In the genomic region with DNA sequence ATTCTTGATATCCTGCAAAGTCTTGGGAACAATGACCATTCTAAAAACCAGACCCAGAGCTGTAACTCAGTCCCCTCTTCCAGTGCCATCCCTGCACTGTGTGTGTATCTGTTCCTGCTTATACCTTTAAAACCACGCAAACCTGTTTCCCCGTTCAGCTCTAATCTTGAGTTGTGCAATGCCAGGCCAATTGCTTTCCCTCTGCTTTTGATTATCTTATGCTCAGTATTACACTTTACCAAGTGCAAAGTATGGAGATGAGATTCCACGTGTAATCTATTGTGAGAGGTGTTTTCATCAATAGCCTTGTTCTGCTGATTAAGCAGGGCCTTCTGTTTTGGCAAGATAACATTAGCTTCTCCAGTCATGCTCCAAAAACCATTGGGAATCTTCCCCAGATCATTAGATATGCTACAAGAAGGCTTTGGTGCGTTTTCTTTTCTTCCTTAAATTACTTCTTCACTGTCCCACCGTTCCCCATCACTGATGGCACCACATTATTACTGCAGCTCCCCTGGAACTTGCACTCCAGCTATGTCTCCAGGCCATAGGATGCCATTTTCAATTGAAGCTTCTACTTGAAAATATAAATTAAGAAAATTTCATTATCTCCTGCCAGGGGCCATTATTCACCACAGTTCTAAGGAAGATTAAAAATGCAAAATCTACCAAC, we compare ENCODE assay signal across 22 mouse cellular contexts.
DNase-seq lines count a peak whose midpoint lies in the region; ATAC-seq and TF ChIP-seq lines count a peak whose summit lies in the region.
"Had no signal": no experiment of that assay in that cellular context is flagged by ENCODE, and none has a peak within 500 bp of the region (broad histone marks: within the 10 kb centered on the region; RNA-seq: fewer than 3 reads in every experiment).

No protein-coding gene starts in this region.

- DNase-seq in forebrain, embryonic 14.5 days (ENCODE audit: low spot score) = no peak
- DNase-seq in midbrain, embryonic 11.5 days (ENCODE audit: low spot score, missing footprints) = no peak
- DNase-seq in layer of hippocampus, adult 9-10 months (ENCODE audit: low spot score) = no peak
- DNase-seq in embryo, embryonic 10.5 days (ENCODE audit: low spot score) = no peak
- DNase-seq: adrenal gland, postnatal 10 days; cerebellum, adult 8-10 months; cerebellum, postnatal 36 days; gastrocnemius, postnatal 25 days; heart, adult 2 months; kidney, postnatal 25 days; layer of hippocampus, postnatal 36 days; lung, adult 18-20 months; lung, postnatal 10 days; thymus, adult 18-20 months; thymus, postnatal 36 days had no signal

- H3K27me3 ChIP-seq in forebrain, embryonic 15.5 days = no peaks in the 10 kb centered on the region
- H3K27me3 ChIP-seq in forebrain, embryonic 14.5 days (replicated peaks; ENCODE audit: control insufficient read depth, insufficient read depth, low read length) = no peaks in the 10 kb centered on the region
- H3K27me3 ChIP-seq in midbrain, embryonic 13.5 days = no peaks in the 10 kb centered on the region
- H3K27me3 ChIP-seq in midbrain, embryonic 11.5 days (ENCODE audit: control insufficient read depth, insufficient read depth, low read length) = no peaks in the 10 kb centered on the region
- H3K27me3 ChIP-seq in intestine, postnatal 0 days (replicated peaks; ENCODE audit: control insufficient read depth, insufficient read depth, low read length) = no peaks in the 10 kb centered on the region
- H3K27me3 ChIP-seq in midbrain, embryonic 16.5 days (ENCODE audit: control insufficient read depth, insufficient read depth, low read depth, low read length) = no peaks in the 10 kb centered on the region
- H3K27me3 ChIP-seq: limb, embryonic 13.5 days had no signal

- no peak overlapping the region for H3K9ac ChIP-seq in forebrain, embryonic 15.5 days (replicated peaks)
- no peak overlapping the region for H3K9ac ChIP-seq in forebrain, embryonic 14.5 days (ENCODE audit: low read length)
- no peak overlapping the region for H3K9ac ChIP-seq in midbrain, embryonic 13.5 days (replicated peaks)
- H3K9ac ChIP-seq in midbrain, embryonic 11.5 days (ENCODE audit: low read length) = no peak overlapping the region
- H3K9ac ChIP-seq in intestine, postnatal 0 days (ENCODE audit: low read depth, low read length) = no peak overlapping the region
- no peak overlapping the region for H3K9ac ChIP-seq in midbrain, embryonic 16.5 days (ENCODE audit: low read depth, low read length)
- H3K9ac ChIP-seq: limb, embryonic 13.5 days had no signal

- no peak for ATAC-seq in forebrain, embryonic 15.5 days (replicated peaks)
- ATAC-seq in forebrain, embryonic 14.5 days = no peak
- ATAC-seq in midbrain, embryonic 13.5 days = peak; percentile 58; the same call in 1 of the 2 replicates
- no peak for ATAC-seq in midbrain, embryonic 11.5 days (ENCODE audit: low FRiP score)
- peak; percentile 78 for ATAC-seq in intestine, postnatal 0 days
- peak; percentile 56; the same call in 1 of the 2 replicates for ATAC-seq in midbrain, embryonic 16.5 days
- ATAC-seq: inflammation-experienced regulatory T-cells, adult 6 months had no signal

- H3K4me3 ChIP-seq in forebrain, embryonic 15.5 days = no peak overlapping the region
- H3K4me3 ChIP-seq in forebrain, embryonic 14.5 days (ENCODE audit: low read depth, low read length) = no peak overlapping the region
- no peak overlapping the region for H3K4me3 ChIP-seq in midbrain, embryonic 13.5 days (replicated peaks)
- H3K4me3 ChIP-seq in midbrain, embryonic 11.5 days (ENCODE audit: low read depth, low read length) = no peak overlapping the region
- H3K4me3 ChIP-seq in intestine, postnatal 0 days (ENCODE audit: low read depth, low read length) = no peak overlapping the region
- no peak overlapping the region for H3K4me3 ChIP-seq in midbrain, embryonic 16.5 days (ENCODE audit: low read depth, low read length)
- H3K4me3 ChIP-seq: heart, adult 2 months; layer of hippocampus, adult 2 months; limb, embryonic 13.5 days had no signal

- no peaks in the 10 kb centered on the region for H3K36me3 ChIP-seq in forebrain, embryonic 15.5 days
- H3K36me3 ChIP-seq in forebrain, embryonic 14.5 days (ENCODE audit: control insufficient read depth, insufficient read depth, low read length) = no peaks in the 10 kb centered on the region
- no peaks in the 10 kb centered on the region for H3K36me3 ChIP-seq in midbrain, embryonic 13.5 days
- H3K36me3 ChIP-seq in midbrain, embryonic 11.5 days (ENCODE audit: control insufficient read depth, insufficient read depth, low read length) = no peaks in the 10 kb centered on the region
- H3K36me3 ChIP-seq in intestine, postnatal 0 days (ENCODE audit: control insufficient read depth, insufficient read depth) = no peaks in the 10 kb centered on the region
- H3K36me3 ChIP-seq in midbrain, embryonic 16.5 days (ENCODE audit: control insufficient read depth, insufficient read depth, low read length) = no peaks in the 10 kb centered on the region

- peaks cover 31% of the 10 kb centered on the region for H3K4me1 ChIP-seq in forebrain, embryonic 15.5 days
- H3K4me1 ChIP-seq in forebrain, embryonic 14.5 days (ENCODE audit: control insufficient read depth, insufficient read depth, low read length) = peaks cover 2% of the 10 kb centered on the region; the same call in 1 of the 2 replicates
- peaks cover 30% of the 10 kb centered on the region for H3K4me1 ChIP-seq in midbrain, embryonic 13.5 days (replicated peaks)
- H3K4me1 ChIP-seq in midbrain, embryonic 11.5 days (ENCODE audit: control insufficient read depth, insufficient read depth, low read length) = no peaks in the 10 kb centered on the region; the same call in 1 of the 2 replicates
- no peaks in the 10 kb centered on the region for H3K4me1 ChIP-seq in intestine, postnatal 0 days (replicated peaks; ENCODE audit: control insufficient read depth, insufficient read depth, low read length)
- H3K4me1 ChIP-seq in midbrain, embryonic 16.5 days (ENCODE audit: control insufficient read depth, insufficient read depth, low read length) = peaks cover 12% of the 10 kb centered on the region

- 73% methylated on average over 5 of the region's 5 CpGs for WGBS in forebrain, embryonic 15.5 days
- WGBS in forebrain, embryonic 14.5 days = 71% methylated on average over 5 of the region's 5 CpGs
- WGBS in midbrain, embryonic 13.5 days = 57% methylated on average over 5 of the region's 5 CpGs
- WGBS in midbrain, embryonic 11.5 days = 72% methylated on average over 5 of the region's 5 CpGs
- 58% methylated on average over 5 of the region's 5 CpGs for WGBS in intestine, postnatal 0 days
- 53% methylated on average over 5 of the region's 5 CpGs for WGBS in midbrain, embryonic 16.5 days

- H3K4me2 ChIP-seq in forebrain, embryonic 15.5 days (replicated peaks) = no peak overlapping the region
- no peak overlapping the region for H3K4me2 ChIP-seq in forebrain, embryonic 14.5 days (ENCODE audit: low read length)
- no peak overlapping the region for H3K4me2 ChIP-seq in midbrain, embryonic 13.5 days (replicated peaks)
- no peak overlapping the region for H3K4me2 ChIP-seq in midbrain, embryonic 11.5 days
- no peak overlapping the region for H3K4me2 ChIP-seq in intestine, postnatal 0 days (replicated peaks; ENCODE audit: low read depth)
- H3K4me2 ChIP-seq in midbrain, embryonic 16.5 days (ENCODE audit: low read length) = no peak overlapping the region
- H3K4me2 ChIP-seq: limb, embryonic 13.5 days had no signal

- peak overlapping the region; percentile 54; the same call in 1 of the 2 replicates for H3K27ac ChIP-seq in forebrain, embryonic 15.5 days (replicated peaks)
- no peak overlapping the region for H3K27ac ChIP-seq in forebrain, embryonic 14.5 days (ENCODE audit: low read depth, low read length)
- peak overlapping the region; percentile 53; the same call in 1 of the 2 replicates for H3K27ac ChIP-seq in midbrain, embryonic 13.5 days
- H3K27ac ChIP-seq in midbrain, embryonic 11.5 days (ENCODE audit: low read depth, low read length) = no peak overlapping the region
- H3K27ac ChIP-seq in intestine, postnatal 0 days (ENCODE audit: low read depth, low read length) = no peak overlapping the region; the same call in 1 of the 2 replicates
- H3K27ac ChIP-seq in midbrain, embryonic 16.5 days (ENCODE audit: low read length) = no peak overlapping the region
- H3K27ac ChIP-seq: heart, adult 2 months; layer of hippocampus, adult 2 months; limb, embryonic 13.5 days had no signal

- TF ChIP-seq CTCF in intestine, postnatal 0 days (IDR thresholded peaks at IDR 0.05; ENCODE audit: low read depth) = no peak

- no peaks in the 10 kb centered on the region for H3K9me3 ChIP-seq in forebrain, embryonic 15.5 days
- H3K9me3 ChIP-seq in forebrain, embryonic 14.5 days (replicated peaks; ENCODE audit: control insufficient read depth, low read length) = no peaks in the 10 kb centered on the region
- no peaks in the 10 kb centered on the region for H3K9me3 ChIP-seq in midbrain, embryonic 13.5 days
- no peaks in the 10 kb centered on the region for H3K9me3 ChIP-seq in midbrain, embryonic 11.5 days (ENCODE audit: control insufficient read depth, low read length)
- no peaks in the 10 kb centered on the region for H3K9me3 ChIP-seq in intestine, postnatal 0 days (ENCODE audit: control insufficient read depth)
- H3K9me3 ChIP-seq in midbrain, embryonic 16.5 days (replicated peaks; ENCODE audit: control insufficient read depth, low read length, poor library complexity, severe bottlenecking) = no peaks in the 10 kb centered on the region
- H3K9me3 ChIP-seq: limb, embryonic 13.5 days had no signal

Comparison
In these comparisons a context has a peak if more than half of its experiments do, and no peak if none do; other contexts are left out.
1. ATAC-seq: peak in midbrain, embryonic 13.5 days (single experiment), intestine, postnatal 0 days (single experiment) and midbrain, embryonic 16.5 days (single experiment); none in forebrain, embryonic 15.5 days (single experiment), forebrain, embryonic 14.5 days (single experiment) and midbrain, embryonic 11.5 days (single experiment).
2. H3K27ac ChIP-seq: peak in forebrain, embryonic 15.5 days (single experiment) and midbrain, embryonic 13.5 days (single experiment); none in forebrain, embryonic 14.5 days (single experiment), midbrain, embryonic 11.5 days (single experiment), intestine, postnatal 0 days (single experiment) and midbrain, embryonic 16.5 days (single experiment).